Mouse (Mus musculus) spleen, adult 2 months (tissue): ENCODE data around the gene 2010300C02Rik.

Experiments
- CTCF ChIP-seq: fragments of 200-500 bp; IDR thresholded peaks from 2 replicates; pipeline ENCODE4 v1.5.1; 2011; ENCODE audit warnings: mild to moderate bottlenecking, inconsistent platforms; ENCODE audit not compliant: insufficient read depth, insufficient read length, insufficient replicate concordance; ENCODE audit errors: extremely low read depth
- POLR2A ChIP-seq: fragments of 200-500 bp; IDR thresholded peaks from 2 replicates; pipeline ENCODE4 v1.6.1; 2011; ENCODE audit warnings: low read depth, low read length, inconsistent platforms

DNA sequence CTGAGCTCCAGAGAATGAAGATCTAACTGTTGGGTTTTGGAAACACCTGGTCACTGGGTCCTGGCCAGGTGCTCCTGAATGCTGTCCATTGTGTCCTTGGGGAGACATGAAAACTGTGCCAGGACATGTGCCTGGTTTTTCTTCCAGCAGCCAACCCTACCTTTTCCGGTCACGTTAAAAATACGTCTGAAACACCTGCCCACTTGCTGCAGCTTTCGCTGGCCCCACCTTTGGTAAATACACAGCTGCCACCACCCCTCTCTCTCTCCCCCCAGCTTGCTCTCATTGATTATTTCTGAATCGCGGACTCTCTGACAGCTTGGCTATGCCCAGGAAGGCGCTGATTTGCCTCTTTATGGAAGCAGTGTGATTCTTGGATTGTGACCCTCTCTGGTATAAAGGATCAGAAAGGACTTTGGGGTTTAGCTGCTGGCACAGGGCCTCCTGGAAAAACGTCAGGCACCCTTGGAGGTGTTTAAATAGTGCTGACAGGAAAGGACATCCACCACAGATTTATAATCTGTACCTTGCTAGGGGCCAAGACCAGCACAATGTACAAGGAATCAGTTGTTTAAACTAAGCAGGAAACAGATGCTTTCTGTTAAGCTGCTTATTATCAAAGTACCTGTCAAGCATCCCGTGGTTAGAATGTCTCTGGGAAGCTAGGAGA, 136.0 kb downstream of the 2010300C02Rik start:
- TF ChIP-seq CTCF (no peak), POLR2A (no peak)
